Mouse (Mus musculus): ENCODE data around the gene 4931422A03Rik. TPM values are rescaled to one million over a fixed set of nuclear protein-coding genes. Genes with fewer than 3 reads are reported as not detected.
A peak's percentile ranks its signal among the peaks of the same experiment; 100 is the strongest.
"Not testable (repeated sequence)": the region's sequence is repeated elsewhere in the genome, so short reads cannot be mapped to it uniquely, and the experiment has no call there.

Gene 4931422A03Rik
- polyA plus RNA-seq, 1 experiment from 2014 or later: 1.5 TPM

GRCm38 (mm10) chr2:104008853-104009252 lies 19.3 kb downstream of the 4931422A03Rik start:
- not testable (repeated sequence) for H3K4me3 ChIP-seq (ENCODE audit: low read depth, low read length); H3K9me3 ChIP-seq (ENCODE audit: control insufficient read depth, low read length); H3K36me3 ChIP-seq (ENCODE audit: control insufficient read depth, insufficient read depth, low read length); DNase-seq (ENCODE audit: low spot score); H3K27ac ChIP-seq (replicated peaks; ENCODE audit: low read depth, low read length); H3K4me2 ChIP-seq (ENCODE audit: low read depth, severe bottlenecking); ATAC-seq (ENCODE audit: insufficient number of reproducible peaks, low FRiP score, low TSS enrichment, low read depth); H3K9ac ChIP-seq (ENCODE audit: low read length); H3K4me1 ChIP-seq (ENCODE audit: control insufficient read depth, insufficient read depth, low read length); H3K27me3 ChIP-seq (ENCODE audit: control insufficient read depth, insufficient read depth, low read length)
- WGBS: 94% methylated on average over 3 of the region's 3 CpGs

- no peak overlapping the region for H3K9ac ChIP-seq (ENCODE audit: low read length)
- no peak overlapping the region for H3K4me3 ChIP-seq (ENCODE audit: low read depth, low read length)
- H3K27me3 ChIP-seq (ENCODE audit: control insufficient read depth, insufficient read depth, low read length): no peaks in the 10 kb centered on the region
- H3K9me3 ChIP-seq (ENCODE audit: control insufficient read depth, low read length): no peaks in the 10 kb centered on the region
- WGBS: 86% methylated on average over 7 of the region's 7 CpGs
- H3K4me1 ChIP-seq (ENCODE audit: control insufficient read depth, insufficient read depth, low read length): no peaks in the 10 kb centered on the region
- H3K36me3 ChIP-seq (ENCODE audit: control insufficient read depth, insufficient read depth, low read length): no peaks in the 10 kb centered on the region
- H3K27ac ChIP-seq (replicated peaks; ENCODE audit: low read depth, low read length): no peak overlapping the region
- H3K4me2 ChIP-seq (ENCODE audit: low read depth, severe bottlenecking): no peak overlapping the region
- no peak for ATAC-seq (ENCODE audit: insufficient number of reproducible peaks, low FRiP score, low TSS enrichment, low read depth)
- DNase-seq (ENCODE audit: low spot score): no peak
Measured at GRCm38 (mm10) chr2:104007793-104008519, 20.2 kb downstream of the 4931422A03Rik start.

- no peaks in the 10 kb centered on the region for H3K27me3 ChIP-seq (ENCODE audit: control insufficient read depth, insufficient read depth, low read length)
- H3K9ac ChIP-seq (ENCODE audit: low read length): no peak overlapping the region
- H3K27ac ChIP-seq (replicated peaks; ENCODE audit: low read depth, low read length): no peak overlapping the region
- ATAC-seq (ENCODE audit: insufficient number of reproducible peaks, low FRiP score, low TSS enrichment, low read depth): no peak
- H3K9me3 ChIP-seq (ENCODE audit: control insufficient read depth, low read length): no peaks in the 10 kb centered on the region
- peak; percentile 63 for DNase-seq (ENCODE audit: low spot score)
- WGBS: 32% methylated on average over 16 of the region's 16 CpGs
- H3K4me1 ChIP-seq (ENCODE audit: control insufficient read depth, insufficient read depth, low read length): no peaks in the 10 kb centered on the region
- no peak overlapping the region for H3K4me3 ChIP-seq (ENCODE audit: low read depth, low read length)
- H3K36me3 ChIP-seq (ENCODE audit: control insufficient read depth, insufficient read depth, low read length): no peaks in the 10 kb centered on the region
- no peak overlapping the region for H3K4me2 ChIP-seq (ENCODE audit: low read depth, severe bottlenecking)
Measured at GRCm38 (mm10) chr2:104002711-104003413, 25.3 kb downstream of the 4931422A03Rik start.

DNA sequence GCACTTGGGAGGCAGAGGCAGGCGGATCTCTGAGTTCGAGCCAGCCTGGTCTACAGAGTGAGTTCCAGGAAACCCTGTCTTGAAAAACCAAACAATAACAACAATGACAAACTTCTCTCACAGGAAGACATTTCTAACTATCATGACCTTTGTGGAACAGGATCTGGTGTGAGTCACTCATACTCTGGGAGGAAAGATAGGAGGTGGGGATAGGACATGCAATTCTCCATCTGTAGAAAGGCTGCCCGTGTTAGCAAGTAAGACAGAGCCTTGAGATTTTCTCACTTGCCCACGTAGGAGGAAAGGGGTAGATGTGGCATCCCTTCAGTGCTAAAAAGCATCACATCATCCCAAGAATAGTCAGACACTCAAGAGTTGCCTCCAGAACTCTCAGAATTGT lies 26.3 kb downstream of the 4931422A03Rik start:
- WGBS: 78% methylated on average over 4 of the region's 4 CpGs
- DNase-seq (ENCODE audit: low spot score) (no peak), ATAC-seq (ENCODE audit: insufficient number of reproducible peaks, low FRiP score, low TSS enrichment, low read depth) (no peak)
- H3K27ac ChIP-seq (replicated peaks; ENCODE audit: low read depth, low read length): no peak overlapping the region
- no peaks in the 10 kb centered on the region for H3K27me3 ChIP-seq (ENCODE audit: control insufficient read depth, insufficient read depth, low read length)
- no peaks in the 10 kb centered on the region for H3K36me3 ChIP-seq (ENCODE audit: control insufficient read depth, insufficient read depth, low read length)
- H3K4me2 ChIP-seq (ENCODE audit: low read depth, severe bottlenecking): no peak overlapping the region
- H3K9ac ChIP-seq (ENCODE audit: low read length): no peak overlapping the region
- H3K4me3 ChIP-seq (ENCODE audit: low read depth, low read length): no peak overlapping the region
- no peaks in the 10 kb centered on the region for H3K9me3 ChIP-seq (ENCODE audit: control insufficient read depth, low read length)
- no peaks in the 10 kb centered on the region for H3K4me1 ChIP-seq (ENCODE audit: control insufficient read depth, insufficient read depth, low read length)

DNA sequence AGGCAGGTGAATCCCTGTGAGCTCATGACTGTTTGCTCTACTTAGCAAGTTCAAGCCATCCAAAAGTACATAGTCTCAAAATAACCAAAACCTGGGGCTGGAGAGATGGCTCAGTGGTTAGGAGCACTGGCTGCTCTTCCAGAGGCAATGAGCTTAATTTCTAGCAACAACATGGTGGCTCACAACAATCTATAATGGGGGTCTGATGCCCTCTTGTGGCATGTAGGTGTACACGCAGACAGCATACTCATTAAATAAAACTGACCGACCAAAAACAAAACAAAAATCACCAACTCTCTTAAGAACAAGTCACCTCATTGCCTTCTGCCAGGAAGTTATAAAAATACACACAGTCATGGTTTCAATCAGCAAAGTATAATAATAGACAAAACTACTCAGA lies 27.1 kb downstream of the 4931422A03Rik start:
- WGBS: 22% methylated on average over 2 of the region's 2 CpGs
- no peak for DNase-seq (ENCODE audit: low spot score)
- H3K4me2 ChIP-seq (ENCODE audit: low read depth, severe bottlenecking): no peak overlapping the region

DNA sequence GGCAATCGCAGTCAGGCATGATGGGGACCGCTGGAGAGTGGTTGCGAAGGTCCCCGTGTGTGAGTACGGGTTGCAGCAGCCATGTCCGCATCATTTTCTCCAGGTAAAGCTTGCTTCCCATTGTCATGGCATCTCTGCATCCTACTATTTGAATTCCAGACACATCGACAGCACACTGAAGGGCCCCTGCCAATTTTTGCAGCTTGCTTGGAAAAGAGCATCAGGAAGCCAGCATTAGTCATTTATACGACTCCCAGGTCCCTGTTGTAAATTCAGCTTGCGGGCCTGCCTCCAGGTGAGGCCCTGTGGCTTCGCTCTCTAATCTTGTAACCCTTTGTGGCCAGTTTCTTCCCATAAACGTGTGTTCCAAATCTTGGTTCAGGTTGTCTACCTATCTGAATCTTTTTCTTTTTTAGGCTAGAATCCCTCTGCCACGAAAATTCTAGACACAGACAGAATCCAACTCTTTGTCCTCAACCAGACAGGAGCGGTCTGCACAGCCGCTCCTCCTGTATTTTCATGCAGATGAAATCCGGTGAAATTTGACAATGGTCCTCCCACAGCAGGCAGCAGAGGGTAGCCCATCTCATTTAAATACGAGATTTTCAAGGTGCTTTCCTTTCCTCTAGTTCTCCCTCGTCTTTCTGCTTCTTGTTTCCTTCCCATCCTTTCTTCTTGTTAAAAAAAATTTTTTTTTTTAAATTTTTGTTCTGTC lies 35.4 kb downstream of the 4931422A03Rik start:
- 29% methylated on average over 17 of the region's 17 CpGs for WGBS
- Histone ChIP-seq H3K9ac (ENCODE audit: low read length) (no peak overlapping the region), H3K27ac (replicated peaks; ENCODE audit: low read depth, low read length) (no peak overlapping the region), H3K27me3 (ENCODE audit: control insufficient read depth, insufficient read depth, low read length) (no peaks in the 10 kb centered on the region), H3K4me3 (ENCODE audit: low read depth, low read length) (no peak overlapping the region), H3K4me2 (ENCODE audit: low read depth, severe bottlenecking) (no peak overlapping the region), H3K4me1 (ENCODE audit: control insufficient read depth, insufficient read depth, low read length) (no peaks in the 10 kb centered on the region; the same call in 1 of the 2 replicates), H3K36me3 (ENCODE audit: control insufficient read depth, insufficient read depth, low read length) (no peaks in the 10 kb centered on the region), H3K9me3 (ENCODE audit: control insufficient read depth, low read length) (no peaks in the 10 kb centered on the region)
- no peak for DNase-seq (ENCODE audit: low spot score)
- ATAC-seq (ENCODE audit: insufficient number of reproducible peaks, low FRiP score, low TSS enrichment, low read depth): no peak

More for the DNA sequence above, 27.1 kb downstream of the 4931422A03Rik start:
- Histone ChIP-seq H3K9me3 (ENCODE audit: control insufficient read depth, low read length) (no peaks in the 10 kb centered on the region), H3K9ac (ENCODE audit: low read length) (no peak overlapping the region), H3K27ac (replicated peaks; ENCODE audit: low read depth, low read length) (no peak overlapping the region), H3K4me1 (ENCODE audit: control insufficient read depth, insufficient read depth, low read length) (no peaks in the 10 kb centered on the region), H3K36me3 (ENCODE audit: control insufficient read depth, insufficient read depth, low read length) (no peaks in the 10 kb centered on the region), H3K4me3 (ENCODE audit: low read depth, low read length) (no peak overlapping the region), H3K27me3 (ENCODE audit: control insufficient read depth, insufficient read depth, low read length) (no peaks in the 10 kb centered on the region)
- ATAC-seq (ENCODE audit: insufficient number of reproducible peaks, low FRiP score, low TSS enrichment, low read depth): no peak

DNA sequence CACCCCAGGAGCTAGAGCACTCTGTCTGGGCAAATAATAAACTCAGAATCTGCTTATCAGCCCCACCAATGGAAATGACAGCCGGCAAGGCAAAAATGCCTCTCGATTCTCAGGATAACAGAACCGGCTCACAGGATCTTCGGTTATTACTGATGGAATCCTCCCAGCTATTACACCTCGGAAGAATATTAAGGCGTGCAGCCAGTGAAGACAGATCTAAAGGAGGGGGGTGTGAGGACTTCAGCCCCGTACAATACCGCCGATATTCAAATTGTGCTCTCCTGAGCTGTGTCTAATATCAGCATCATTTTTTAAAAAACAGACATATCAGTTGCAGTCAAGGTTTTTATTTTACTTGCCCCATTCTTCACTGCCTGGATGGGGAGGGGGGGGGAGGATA lies 36.0 kb downstream of the 4931422A03Rik start:
- Histone ChIP-seq H3K27me3 (ENCODE audit: control insufficient read depth, insufficient read depth, low read length) (no peaks in the 10 kb centered on the region), H3K36me3 (ENCODE audit: control insufficient read depth, insufficient read depth, low read length) (no peaks in the 10 kb centered on the region), H3K4me2 (ENCODE audit: low read depth, severe bottlenecking) (no peak overlapping the region), H3K9me3 (ENCODE audit: control insufficient read depth, low read length) (no peaks in the 10 kb centered on the region), H3K9ac (ENCODE audit: low read length) (no peak overlapping the region), H3K4me1 (ENCODE audit: control insufficient read depth, insufficient read depth, low read length) (no peaks in the 10 kb centered on the region; the same call in 1 of the 2 replicates), H3K27ac (replicated peaks; ENCODE audit: low read depth, low read length) (no peak overlapping the region), H3K4me3 (ENCODE audit: low read depth, low read length) (no peak overlapping the region)
- DNase-seq (ENCODE audit: low spot score): no peak
- WGBS: 77% methylated on average over 9 of the region's 9 CpGs
- no peak for ATAC-seq (ENCODE audit: insufficient number of reproducible peaks, low FRiP score, low TSS enrichment, low read depth)

GRCm38 (mm10) chr2:103991303-103991702 lies 36.9 kb downstream of the 4931422A03Rik start:
- ATAC-seq (ENCODE audit: insufficient number of reproducible peaks, low FRiP score, low TSS enrichment, low read depth) (no peak), DNase-seq (ENCODE audit: low spot score) (no peak)
- no peak overlapping the region for H3K27ac ChIP-seq (replicated peaks; ENCODE audit: low read depth, low read length)
- H3K4me2 ChIP-seq (ENCODE audit: low read depth, severe bottlenecking): no peak overlapping the region
- H3K27me3 ChIP-seq (ENCODE audit: control insufficient read depth, insufficient read depth, low read length): no peaks in the 10 kb centered on the region
- no peaks in the 10 kb centered on the region for H3K36me3 ChIP-seq (ENCODE audit: control insufficient read depth, insufficient read depth, low read length)
- H3K4me1 ChIP-seq (ENCODE audit: control insufficient read depth, insufficient read depth, low read length): no peaks in the 10 kb centered on the region; the same call in 1 of the 2 replicates
- no peak overlapping the region for H3K9ac ChIP-seq (ENCODE audit: low read length)
- H3K9me3 ChIP-seq (ENCODE audit: control insufficient read depth, low read length): no peaks in the 10 kb centered on the region
- no peak overlapping the region for H3K4me3 ChIP-seq (ENCODE audit: low read depth, low read length)

All from limb, embryonic 11.5 days (tissue).